Mouse (Mus musculus): ENCODE data around the gene Osmr. TPM values are rescaled to one million over a fixed set of nuclear protein-coding genes. Genes with fewer than 3 reads are reported as not detected.

Gene Osmr
- polyA plus RNA-seq, 1 experiment from 2014 or later: 1.5 TPM

Other genes starting within 250 kb of the Osmr start
- gene Rictor, start 166.6 kb downstream of the Osmr start, polyA plus RNA-seq (2014; fragmentation: Nextera tagmentation; extraction: Ambion mirVana): 34.2 and 53.7 TPM in 2 replicates
- gene Lifr, start 215.6 kb upstream of the Osmr start, polyA plus RNA-seq (2014; fragmentation: Nextera tagmentation; extraction: Ambion mirVana): 8.5 and 10.7 TPM in 2 replicates

All from forebrain, embryonic 14.5 days (tissue).